Mouse (Mus musculus): ENCODE data around the gene Eme1. TPM values are rescaled to one million over a fixed set of nuclear protein-coding genes. Genes with fewer than 3 reads are reported as not detected.
"Not testable (repeated sequence)": the region's sequence is repeated elsewhere in the genome, so short reads cannot be mapped to it uniquely, and the experiment has no call there.

Gene Eme1
- 4.1 and 7.5 TPM in 2 replicates for polyA plus RNA-seq (2012; ENCODE audit: insufficient read depth, insufficient read length, missing spikeins)

DNA sequence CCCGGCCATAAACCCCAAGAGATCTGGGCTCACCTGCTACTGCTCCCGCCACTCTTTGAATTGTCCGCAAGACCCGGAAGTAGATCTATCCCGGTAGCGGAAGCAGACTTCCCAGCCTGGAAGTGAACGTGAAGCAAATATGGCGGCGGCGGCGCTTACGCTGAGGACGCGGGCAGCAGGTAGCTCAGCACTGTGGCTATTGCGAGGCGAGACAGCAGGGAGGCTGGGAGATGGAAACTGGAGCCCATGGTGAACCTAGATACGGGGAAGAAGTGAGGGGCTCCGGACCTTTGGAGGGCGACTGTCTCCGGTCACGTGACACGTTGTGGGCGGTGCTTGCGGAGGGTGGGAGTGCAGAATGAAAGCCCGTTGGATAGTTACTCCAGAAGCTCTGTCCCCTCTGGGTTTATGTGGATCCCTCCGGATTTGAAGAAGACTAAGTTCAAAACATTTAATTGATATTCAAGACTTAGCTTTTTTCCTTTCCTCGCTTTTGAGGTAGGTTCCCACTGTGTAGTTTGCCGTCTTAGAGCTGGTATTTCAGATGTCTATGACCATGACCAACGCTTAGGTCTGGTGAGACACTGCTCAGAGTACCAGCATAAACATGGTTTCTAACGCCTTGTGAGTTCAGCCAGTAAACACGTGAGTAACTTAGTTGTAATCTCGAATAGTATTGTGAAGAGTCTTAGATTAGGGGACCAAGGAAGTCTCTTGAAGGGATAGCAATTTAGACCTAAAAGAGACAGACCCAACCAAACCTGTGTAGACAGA is at the start of gene Eme1, which contains the start of gene Mrpl27:
Eme1 (minus strand) TSS at position 302 of the 774 bp plus-strand sequence.
Mrpl27 (plus strand) TSS at position 105 of the 774 bp plus-strand sequence.
- H3K4me1 ChIP-seq (ENCODE audit: control insufficient read depth, insufficient read depth, low read length): peaks cover 5% of the 10 kb centered on the region
- peak within 1 kb of the TSS; percentile 71 for H3K27ac ChIP-seq (ENCODE audit: insufficient read depth, low read depth, low read length)
- H3K4me3 ChIP-seq (ENCODE audit: insufficient read depth, low read length): peak within 1 kb of the TSS; percentile 73
- no peak for TF ChIP-seq POLR2A (IDR thresholded peaks at IDR 0.05; ENCODE audit: borderline replicate concordance, low read depth, low read length)

DNA sequence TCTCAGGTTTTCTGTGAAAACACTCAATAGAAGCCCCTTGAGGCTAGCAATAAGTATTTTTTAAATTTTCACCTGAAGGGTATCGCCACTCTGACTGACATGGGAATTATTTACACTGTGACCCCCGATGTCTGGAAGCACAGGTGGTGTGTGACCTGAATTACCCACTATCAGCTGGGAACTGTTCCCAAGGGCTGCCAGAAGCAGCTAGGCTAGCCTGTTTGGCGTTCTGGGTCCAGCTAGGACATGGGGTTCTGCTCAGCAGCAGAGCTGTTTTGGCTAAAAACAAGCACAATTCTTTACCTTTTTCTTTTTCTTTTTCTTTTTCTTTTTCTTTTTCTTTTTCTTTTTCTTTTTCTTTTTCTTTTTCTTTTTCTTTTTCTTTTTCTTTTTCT is 48.4 kb upstream of the Eme1 start:
- no peak overlapping the region for H3K27ac ChIP-seq (ENCODE audit: insufficient read depth, low read depth, low read length)
- peaks cover 18% of the 10 kb centered on the region for H3K4me1 ChIP-seq (ENCODE audit: control insufficient read depth, insufficient read depth, low read length)
- no peak overlapping the region for H3K4me3 ChIP-seq (ENCODE audit: insufficient read depth, low read length)
- TF ChIP-seq POLR2A (IDR thresholded peaks at IDR 0.05; ENCODE audit: borderline replicate concordance, low read depth, low read length) (no peak), CTCF (IDR thresholded peaks at IDR 0.05; ENCODE audit: low read depth, low read length) (no peak)

DNA sequence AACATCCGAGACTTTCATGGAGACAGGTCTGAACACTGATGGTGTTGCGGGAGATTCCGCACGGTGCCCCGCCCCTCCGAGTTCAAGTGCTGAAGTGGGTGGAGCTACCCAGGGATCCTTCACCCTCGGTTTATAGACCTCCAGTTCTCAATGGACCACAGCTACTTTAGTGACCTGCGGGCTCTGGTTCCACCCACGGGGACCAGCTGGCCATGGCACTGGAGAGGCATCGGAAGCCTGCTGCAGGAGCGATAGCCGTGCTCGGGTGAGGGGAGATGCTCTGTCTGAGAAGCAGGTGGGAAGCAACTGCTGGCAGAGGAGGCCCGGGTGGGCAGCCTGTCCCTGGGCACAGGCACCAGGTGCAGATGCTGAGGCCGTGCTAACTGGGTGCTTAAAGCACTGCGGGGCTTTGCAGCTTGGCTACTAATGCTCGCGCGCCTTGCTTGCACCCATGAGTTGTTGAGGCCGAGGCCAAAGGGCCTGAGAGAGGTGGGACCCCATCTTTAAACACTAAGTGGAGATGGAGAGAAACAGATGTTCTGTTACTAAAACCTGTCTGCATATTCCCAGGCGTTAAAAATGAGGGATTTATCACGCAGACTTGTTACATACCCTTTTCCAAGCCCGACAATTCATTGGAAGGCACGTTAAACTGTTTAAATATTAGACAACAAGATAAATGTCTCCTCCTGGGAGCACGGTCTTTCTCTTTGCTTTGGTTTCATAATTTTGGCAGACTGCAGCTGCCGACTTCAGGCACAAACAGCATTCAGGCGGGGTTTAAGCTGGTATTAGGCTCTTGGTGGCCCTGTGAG is 47.8 kb upstream of the Eme1 start:
- Histone ChIP-seq H3K4me1 (ENCODE audit: control insufficient read depth, insufficient read depth, low read length) (peaks cover 17% of the 10 kb centered on the region), H3K27ac (ENCODE audit: insufficient read depth, low read depth, low read length) (no peak overlapping the region), H3K4me3 (ENCODE audit: insufficient read depth, low read length) (no peak overlapping the region)
- no peak for TF ChIP-seq CTCF (IDR thresholded peaks at IDR 0.05; ENCODE audit: low read depth, low read length)
- no peak for TF ChIP-seq POLR2A (IDR thresholded peaks at IDR 0.05; ENCODE audit: borderline replicate concordance, low read depth, low read length)

DNA sequence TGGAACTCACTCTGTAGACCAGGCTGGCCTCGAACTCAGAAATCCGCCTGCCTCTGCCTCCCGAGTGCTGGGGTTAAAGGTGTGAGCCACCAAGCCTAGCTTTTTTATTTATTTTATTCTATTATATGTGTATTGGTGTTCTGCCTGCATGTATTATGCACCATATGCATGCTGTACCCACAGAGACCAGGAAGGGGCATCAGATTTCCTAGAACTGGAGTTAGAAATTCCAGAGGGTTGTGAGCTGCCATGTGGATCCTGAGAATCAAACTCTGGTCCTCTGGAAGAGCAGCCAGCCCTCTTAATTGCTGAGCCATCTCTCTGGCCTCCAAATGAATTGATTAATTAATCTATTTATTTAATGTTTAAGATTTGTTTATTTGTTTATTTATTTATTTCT is 45.6 kb upstream of the Eme1 start:
- Histone ChIP-seq H3K4me3 (ENCODE audit: insufficient read depth, low read length) (no peak overlapping the region), H3K27ac (ENCODE audit: insufficient read depth, low read depth, low read length) (no peak overlapping the region), H3K4me1 (ENCODE audit: control insufficient read depth, insufficient read depth, low read length) (peaks cover 23% of the 10 kb centered on the region)
- TF ChIP-seq CTCF (IDR thresholded peaks at IDR 0.05; ENCODE audit: low read depth, low read length): no peak

DNA sequence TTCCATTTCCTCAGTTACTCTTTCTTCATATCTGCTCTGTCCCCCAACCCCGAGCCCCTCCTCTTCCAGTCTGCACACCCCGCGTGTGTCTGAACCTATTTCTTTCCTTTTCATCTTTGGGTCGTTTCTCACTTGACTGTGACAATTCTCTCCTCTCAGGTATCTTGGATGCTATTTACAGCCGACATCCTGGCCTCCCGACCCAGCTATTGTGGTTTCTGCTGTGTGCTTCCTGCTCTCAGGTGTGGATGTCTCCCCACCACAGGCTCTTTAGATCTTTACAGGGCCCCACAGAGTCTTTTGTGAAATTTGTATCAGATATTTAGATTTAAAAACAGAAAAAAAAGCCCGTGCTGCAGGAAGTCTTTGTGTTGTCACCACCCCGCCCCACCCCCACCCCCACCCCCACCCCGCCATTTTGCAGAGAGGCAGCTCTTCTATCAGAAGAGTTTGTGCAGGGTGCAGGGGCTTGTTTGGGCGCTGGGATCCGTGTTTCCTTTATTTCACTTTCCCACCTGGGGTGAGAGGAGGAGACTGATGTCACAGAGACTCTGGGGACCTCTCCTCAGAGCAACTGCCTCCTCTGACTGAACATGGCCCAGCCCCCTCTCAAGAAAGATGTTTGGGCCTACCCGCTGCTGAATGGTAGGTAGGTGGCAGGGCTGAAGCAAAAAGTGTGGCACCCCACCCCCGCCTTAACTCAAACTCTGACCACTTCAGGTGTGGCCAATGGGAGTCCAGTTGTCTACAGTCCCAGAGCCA is 44.1 kb upstream of the Eme1 start:
- no peak overlapping the region for H3K27ac ChIP-seq (ENCODE audit: insufficient read depth, low read depth, low read length)
- TF ChIP-seq POLR2A (IDR thresholded peaks at IDR 0.05; ENCODE audit: borderline replicate concordance, low read depth, low read length) (no peak), CTCF (IDR thresholded peaks at IDR 0.05; ENCODE audit: low read depth, low read length) (no peak)
- no peak overlapping the region for H3K4me3 ChIP-seq (ENCODE audit: insufficient read depth, low read length)
- H3K4me1 ChIP-seq (ENCODE audit: control insufficient read depth, insufficient read depth, low read length): peaks cover 17% of the 10 kb centered on the region

DNA sequence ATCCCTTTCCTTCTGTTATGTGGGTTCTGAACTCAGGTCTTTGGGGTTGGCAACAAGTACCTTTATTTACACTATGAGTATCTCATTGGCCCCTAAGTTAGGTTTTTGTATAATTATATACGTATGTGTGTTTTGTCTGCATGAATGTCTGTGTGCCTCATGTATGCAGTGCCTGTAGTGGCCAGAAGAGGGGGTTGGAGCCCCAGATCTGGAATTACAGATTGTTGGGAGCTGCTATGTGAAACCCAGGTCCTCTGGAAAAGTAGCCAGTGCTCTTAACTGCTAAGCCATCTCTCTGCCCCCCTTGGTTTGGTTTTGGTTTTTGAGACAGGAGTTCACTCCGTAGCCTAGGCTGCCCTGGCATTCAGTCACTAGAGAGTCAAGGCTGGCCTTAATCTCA is 43.4 kb upstream of the Eme1 start:
- TF ChIP-seq POLR2A (IDR thresholded peaks at IDR 0.05; ENCODE audit: borderline replicate concordance, low read depth, low read length) (no peak), CTCF (IDR thresholded peaks at IDR 0.05; ENCODE audit: low read depth, low read length) (no peak)
- no peak overlapping the region for H3K27ac ChIP-seq (ENCODE audit: insufficient read depth, low read depth, low read length)
- H3K4me3 ChIP-seq (ENCODE audit: insufficient read depth, low read length): no peak overlapping the region
- peaks cover 21% of the 10 kb centered on the region for H3K4me1 ChIP-seq (ENCODE audit: control insufficient read depth, insufficient read depth, low read length)

DNA sequence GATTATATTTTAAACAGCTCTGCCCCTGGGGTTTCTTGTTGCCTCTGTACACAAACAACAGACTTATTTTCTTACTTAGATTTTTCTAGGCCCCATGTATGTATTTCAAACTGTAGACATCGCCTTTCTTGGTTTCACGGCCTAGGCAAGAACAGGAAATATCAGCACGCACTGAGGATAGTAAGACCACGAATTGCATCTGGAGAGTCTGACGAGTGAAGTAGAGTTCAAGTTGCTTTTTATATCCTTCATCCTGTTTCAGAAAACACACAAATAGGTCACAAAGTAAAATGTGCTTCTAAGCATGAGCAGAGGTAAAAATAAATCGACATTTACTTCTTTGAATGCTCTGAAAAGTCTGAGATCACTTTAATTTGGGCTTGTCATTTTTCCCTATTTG is 41.7 kb upstream of the Eme1 start:
- TF ChIP-seq POLR2A (IDR thresholded peaks at IDR 0.05; ENCODE audit: borderline replicate concordance, low read depth, low read length) (no peak), CTCF (IDR thresholded peaks at IDR 0.05; ENCODE audit: low read depth, low read length) (no peak)
- peaks cover 25% of the 10 kb centered on the region for H3K4me1 ChIP-seq (ENCODE audit: control insufficient read depth, insufficient read depth, low read length)
- no peak overlapping the region for H3K27ac ChIP-seq (ENCODE audit: insufficient read depth, low read depth, low read length)
- no peak overlapping the region for H3K4me3 ChIP-seq (ENCODE audit: insufficient read depth, low read length)

DNA sequence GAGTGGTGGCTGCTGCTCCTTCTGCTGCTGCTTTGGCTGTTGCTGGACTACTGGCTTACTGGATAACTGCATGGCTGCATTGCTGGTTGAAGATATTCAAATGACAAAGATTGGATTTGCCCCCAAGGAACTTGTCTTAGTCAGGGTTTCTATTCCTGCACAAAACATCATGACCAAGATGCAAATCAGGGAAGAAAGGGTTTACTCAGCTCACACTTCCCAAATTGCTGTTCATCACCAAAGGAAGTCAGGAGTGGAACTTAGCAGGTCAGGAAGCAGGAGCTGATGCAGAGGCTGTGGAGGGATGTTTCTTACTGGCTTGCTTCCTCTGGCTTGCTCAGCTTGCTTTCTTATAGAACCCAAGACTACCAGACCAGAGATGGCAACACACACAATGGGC is 38.7 kb upstream of the Eme1 start:
- H3K4me1 ChIP-seq (ENCODE audit: control insufficient read depth, insufficient read depth, low read length): peaks cover 34% of the 10 kb centered on the region
- H3K4me3 ChIP-seq (ENCODE audit: insufficient read depth, low read length): not testable (repeated sequence)
- peak overlapping the region; percentile 78 for H3K27ac ChIP-seq (ENCODE audit: insufficient read depth, low read depth, low read length)

DNA sequence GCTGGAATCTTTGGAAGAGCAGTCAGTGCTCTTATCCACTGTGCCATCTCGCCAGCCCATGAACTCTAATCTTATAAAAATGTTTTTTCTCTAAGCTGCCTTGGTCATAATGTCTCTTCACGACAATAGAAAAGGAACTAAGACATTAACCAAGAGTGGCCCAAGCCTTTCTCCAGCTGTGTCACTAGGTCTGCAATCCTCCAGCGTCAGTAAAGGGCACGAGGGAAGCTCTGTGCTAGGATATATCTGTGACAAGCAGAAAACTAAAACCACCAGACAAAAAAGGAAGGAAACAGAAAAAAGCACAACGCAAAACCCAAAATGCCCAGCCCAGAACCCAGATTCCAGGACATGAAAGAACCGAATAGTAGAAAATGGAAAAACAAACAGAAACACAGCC is 33.4 kb upstream of the Eme1 start:
- TF ChIP-seq POLR2A (IDR thresholded peaks at IDR 0.05; ENCODE audit: borderline replicate concordance, low read depth, low read length) (no peak), CTCF (IDR thresholded peaks at IDR 0.05; ENCODE audit: low read depth, low read length) (no peak)
- Histone ChIP-seq H3K27ac (ENCODE audit: insufficient read depth, low read depth, low read length) (peak overlapping the region; percentile 94), H3K4me3 (ENCODE audit: insufficient read depth, low read length) (no peak overlapping the region), H3K4me1 (ENCODE audit: control insufficient read depth, insufficient read depth, low read length) (peaks cover 45% of the 10 kb centered on the region)
